Mouse (Mus musculus): Measurements from ENCODE around the gene Ube2cbp.
A peak's percentile ranks its signal among the peaks of the same experiment; 100 is the strongest.

DNA sequence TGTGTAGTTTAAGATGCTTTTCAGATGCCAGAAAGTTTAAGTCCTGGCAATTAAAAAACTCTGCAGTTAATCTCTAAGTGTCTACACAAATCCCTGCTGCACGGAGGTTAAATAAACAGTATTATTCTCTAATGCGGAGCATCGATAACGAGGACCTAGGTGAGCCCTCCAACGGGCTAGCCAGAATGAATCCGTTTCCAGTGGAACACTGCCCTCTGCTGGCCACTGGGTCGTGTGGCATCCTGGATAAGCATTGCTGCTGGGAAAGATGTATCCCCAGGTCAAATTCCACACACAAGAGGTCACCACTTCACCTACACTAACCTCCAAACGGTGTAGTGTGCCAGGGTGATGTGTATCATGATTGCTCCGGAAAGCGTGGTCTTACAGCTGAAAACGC, 15.2 kb downstream of the Ube2cbp start:
- peak; percentile 92 to 98 for TF ChIP-seq CTCF (conservative IDR thresholded peaks at IDR 0.05 in 1 of 2, IDR thresholded peaks at IDR 0.05 in 1 of 2; ENCODE audit: low read depth in 2 of 2, low read length in 2 of 2)
- TF ChIP-seq GABPA (IDR thresholded peaks at IDR 0.05; ENCODE audit: insufficient replicate concordance, low read depth, low read length): no peak
- no peak for TF ChIP-seq KAT2A (IDR thresholded peaks at IDR 0.05; ENCODE audit: insufficient replicate concordance, low read length)

All from CH12.LX (cell line).